Mouse (Mus musculus) embryonic facial prominence, embryonic 10.5 days (tissue): ENCODE data around the gene Hoxb9. TPM values are rescaled to one million over a fixed set of nuclear protein-coding genes. Genes with fewer than 3 reads are reported as not detected.

Source experiments
- DNase-seq: peaks from one replicate; pipeline ENCODE4 v3.0.0-alpha.2; 2017; ENCODE audit warnings: low spot score
- H3K27ac ChIP-seq: fragments of 300-500 bp; sonication (generic); replicated peaks from 2 replicates; pipeline ENCODE4 v1.5.1; 2016; ENCODE audit warnings: mild to moderate bottlenecking
- H3K27me3 ChIP-seq: fragments of 300-500 bp; sonication (generic); replicated peaks from 2 replicates; pipeline ENCODE4 v1.6.1; 2016; ENCODE audit warnings: low read depth, mild to moderate bottlenecking; ENCODE audit not compliant: poor library complexity, severe bottlenecking
- H3K36me3 ChIP-seq: fragments of 300-500 bp; sonication (generic); replicated peaks from 2 replicates; pipeline ENCODE4 v1.6.1; 2016; ENCODE audit warnings: mild to moderate bottlenecking, moderate library complexity
- H3K4me1 ChIP-seq: fragments of 300-500 bp; sonication (generic); 2 replicates; pipeline ENCODE4 v1.6.1; 2016
- H3K4me3 ChIP-seq: fragments of 300-500 bp; sonication (generic); 2 replicates; pipeline ENCODE4 v1.5.1; 2016; ENCODE audit warnings: mild to moderate bottlenecking, moderate library complexity
- H3K9me3 ChIP-seq: fragments of 300-500 bp; sonication (generic); 2 replicates; pipeline ENCODE4 v1.6.1; 2016; ENCODE audit warnings: mild to moderate bottlenecking
- WGBS: fragments of 180-500 bp; shearing (Covaris S2); methylation state at CpG from one replicate; pipeline ENCODE4 v1.1.7; 2016; 5-methylcytosine and 5-hydroxymethylcytosine counted together
- polyA plus RNA-seq: library from polyadenylated mRNA; unstranded; fragments of >200 nt; fragmentation: Nextera tagmentation; extraction: Ambion mirVana; gene quantifications from 2 replicates; pipeline ENCODE4 v1.2.1, GENCODE M21; 2016

The Hoxb9 gene
- polyA plus RNA-seq, 1 experiment from 2014 or later, result not detected

- no peak overlapping the region for H3K4me3 ChIP-seq
- H3K9me3 ChIP-seq, result no peaks in the 10 kb centered on the region
- no peak overlapping the region for H3K27ac ChIP-seq
- no peaks in the 10 kb centered on the region for H3K36me3 ChIP-seq
- WGBS, result 1% methylated on average over 9 of the region's 9 CpGs
- no peak for DNase-seq
- peaks cover 21% of the 10 kb centered on the region for H3K4me1 ChIP-seq
- peaks cover 100% of the 10 kb centered on the region for H3K27me3 ChIP-seq
Measured at GRCm38 (mm10) chr11:96299781-96300180, 28.5 kb downstream of the Hoxb9 start.

DNA sequence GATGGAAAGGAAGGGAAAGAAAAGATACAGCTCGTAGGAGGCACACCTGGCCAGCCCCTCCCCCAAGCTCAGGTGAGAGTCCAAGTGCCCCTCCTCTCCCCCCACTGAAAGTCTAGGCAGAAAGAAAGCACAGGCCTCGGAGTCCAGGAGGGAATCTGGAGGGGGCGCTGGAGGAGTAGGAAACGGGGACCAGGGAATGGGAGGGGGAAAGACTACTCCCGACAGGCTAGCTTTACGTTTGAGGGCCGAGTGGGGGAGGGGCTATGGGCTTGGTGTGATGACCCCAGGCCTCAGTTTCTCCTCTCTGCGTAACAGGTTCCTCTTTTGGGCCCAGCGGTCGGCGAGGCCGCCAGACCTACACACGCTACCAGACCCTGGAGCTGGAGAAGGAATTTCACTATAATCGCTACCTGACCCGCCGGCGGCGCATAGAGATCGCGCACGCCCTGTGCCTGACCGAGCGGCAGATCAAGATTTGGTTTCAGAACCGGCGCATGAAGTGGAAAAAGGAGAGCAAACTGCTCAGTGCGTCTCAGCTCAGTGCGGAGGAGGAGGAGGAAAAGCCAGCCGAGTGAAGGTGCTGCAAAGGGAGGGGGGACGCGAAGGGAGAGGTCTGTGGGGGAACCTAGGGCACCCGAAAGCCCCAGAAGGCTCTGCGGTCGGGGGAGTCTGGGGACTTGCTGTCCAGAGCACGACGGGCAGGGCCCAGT lies 29.3 kb downstream of the Hoxb9 start:
- peaks cover 21% of the 10 kb centered on the region for H3K4me1 ChIP-seq
- peaks cover 100% of the 10 kb centered on the region for H3K27me3 ChIP-seq
- H3K27ac ChIP-seq, result no peak overlapping the region
- H3K4me3 ChIP-seq, result 0 out of 2 replicates have a peak overlapping the region, but pooled peaks have one; percentile 2
- H3K9me3 ChIP-seq, result no peaks in the 10 kb centered on the region
- DNase-seq, result no peak
- 1% methylated on average over 35 of the region's 35 CpGs for WGBS
- no peaks in the 10 kb centered on the region for H3K36me3 ChIP-seq

DNA sequence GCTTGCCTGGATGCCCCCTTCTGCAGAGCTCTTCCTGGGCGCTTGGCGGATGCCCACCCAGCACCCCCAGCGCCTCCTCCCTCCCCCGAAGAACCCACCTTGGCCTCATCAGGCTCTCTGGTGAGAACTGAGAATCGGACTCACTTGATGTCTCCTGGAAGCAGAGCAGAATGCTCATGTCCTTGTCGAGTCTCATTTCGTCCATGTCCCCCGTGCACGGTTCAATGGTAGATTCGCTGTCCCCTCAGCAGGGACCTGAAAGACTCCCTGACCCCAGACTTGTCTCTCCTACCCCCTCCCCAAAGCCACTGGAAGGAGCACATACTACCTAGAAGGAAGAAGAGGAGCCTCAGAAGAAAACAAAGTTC lies 29.8 kb downstream of the Hoxb9 start:
- H3K9me3 ChIP-seq, result no peaks in the 10 kb centered on the region
- peaks cover 100% of the 10 kb centered on the region for H3K27me3 ChIP-seq
- H3K4me3 ChIP-seq, result 0 out of 2 replicates have a peak overlapping the region, but pooled peaks have one; percentile 2
- H3K27ac ChIP-seq, result no peak overlapping the region
- 2% methylated on average over 10 of the region's 10 CpGs for WGBS
- peaks cover 21% of the 10 kb centered on the region for H3K4me1 ChIP-seq
- no peaks in the 10 kb centered on the region for H3K36me3 ChIP-seq
- DNase-seq, result no peak

DNA sequence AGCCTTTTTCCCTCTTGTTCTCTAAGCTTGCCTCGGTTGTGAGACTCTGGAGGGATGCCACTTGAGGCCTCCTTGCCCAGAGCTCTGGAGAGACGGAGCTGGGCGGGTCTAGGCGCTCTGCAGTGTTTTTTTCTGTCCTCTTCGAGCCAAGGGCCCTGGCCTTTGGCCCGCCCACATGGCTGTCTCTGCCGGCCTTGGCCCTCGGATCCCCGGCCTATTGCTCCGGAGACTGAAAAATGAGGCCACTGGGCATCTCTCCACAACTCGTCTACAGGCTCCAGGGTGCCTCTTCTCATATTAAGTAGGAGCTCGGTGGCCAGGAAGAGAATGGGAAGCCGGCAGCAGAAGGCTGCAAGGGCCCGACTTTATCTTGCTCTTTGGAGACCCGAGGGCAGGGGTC lies 30.6 kb downstream of the Hoxb9 start:
- DNase-seq, result no peak
- H3K27me3 ChIP-seq, result peaks cover 100% of the 10 kb centered on the region
- no peaks in the 10 kb centered on the region for H3K9me3 ChIP-seq
- no peak overlapping the region for H3K27ac ChIP-seq
- H3K4me1 ChIP-seq, result peaks cover 21% of the 10 kb centered on the region
- H3K4me3 ChIP-seq, result no peak overlapping the region
- WGBS, result under 1% methylated on average over 15 of the region's 15 CpGs
- no peaks in the 10 kb centered on the region for H3K36me3 ChIP-seq

- H3K27me3 ChIP-seq, result peaks cover 100% of the 10 kb centered on the region
- no peaks in the 10 kb centered on the region for H3K36me3 ChIP-seq
- no peak for DNase-seq
- H3K27ac ChIP-seq, result no peak overlapping the region
- H3K4me1 ChIP-seq, result peaks cover 21% of the 10 kb centered on the region
- 4% methylated on average over 23 of the region's 23 CpGs for WGBS
- no peak overlapping the region for H3K4me3 ChIP-seq
- H3K9me3 ChIP-seq, result no peaks in the 10 kb centered on the region
Measured at GRCm38 (mm10) chr11:96302381-96303150, 31.3 kb downstream of the Hoxb9 start.

DNA sequence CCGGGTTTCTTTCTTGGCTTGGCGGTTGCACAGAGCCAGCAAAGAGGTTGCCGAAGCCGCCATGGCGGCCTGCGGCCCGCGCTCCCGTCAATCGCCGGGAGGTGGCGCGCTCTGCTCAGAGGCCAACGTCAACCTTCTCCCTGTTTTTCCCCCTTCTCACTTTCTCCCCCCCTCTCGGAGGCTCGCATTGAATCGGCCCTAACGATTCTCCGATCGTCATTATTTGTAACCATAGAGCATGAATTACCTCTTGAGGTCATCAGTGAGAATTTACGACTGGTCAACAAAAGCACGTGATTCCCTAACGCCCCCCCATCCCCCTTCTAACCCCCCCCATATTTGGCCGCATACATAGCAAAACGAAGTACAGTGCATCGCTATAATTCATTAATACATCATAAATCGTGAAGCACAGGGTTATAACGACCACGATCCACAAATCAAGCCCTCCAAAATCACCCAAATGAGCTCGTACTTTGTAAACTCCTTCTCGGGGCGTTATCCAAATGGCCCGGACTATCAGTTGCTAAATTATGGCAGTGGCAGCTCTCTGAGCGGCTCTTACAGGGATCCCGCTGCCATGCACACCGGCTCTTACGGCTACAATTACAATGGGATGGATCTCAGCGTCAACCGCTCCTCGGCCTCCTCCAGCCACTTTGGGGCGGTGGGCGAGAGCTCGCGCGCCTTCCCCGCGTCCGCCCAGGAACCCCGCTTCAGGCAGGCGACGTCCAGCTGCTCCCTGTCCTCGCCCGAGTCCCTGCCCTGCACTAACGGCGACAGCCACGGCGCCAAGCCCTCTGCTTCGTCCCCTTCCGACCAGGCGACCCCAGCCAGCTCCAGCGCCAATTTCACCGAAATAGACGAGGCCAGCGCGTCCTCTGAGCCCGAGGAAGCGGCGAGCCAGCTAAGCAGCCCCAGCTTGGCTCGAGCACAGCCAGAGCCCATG lies 32.2 kb downstream of the Hoxb9 start, which contains the start of gene Hoxb5:
Hoxb5 (plus strand) TSS at position 186 of the 949 bp plus-strand sequence.
- H3K4me1 ChIP-seq, result peaks cover 21% of the 10 kb centered on the region
- no peaks in the 10 kb centered on the region for H3K36me3 ChIP-seq
- 1% methylated on average over 69 of the region's 69 CpGs for WGBS
- no peak within 1 kb of the TSS for H3K27ac ChIP-seq
- H3K9me3 ChIP-seq, result no peaks in the 10 kb centered on the region
- H3K27me3 ChIP-seq, result peaks cover 100% of the 10 kb centered on the region
- H3K4me3 ChIP-seq, result peak within 1 kb of the TSS; percentile 27
- DNase-seq, result peak; percentile 89

- Histone ChIP-seq H3K27me3 (peaks cover 100% of the 10 kb centered on the region), H3K27ac (no peak overlapping the region), H3K9me3 (no peaks in the 10 kb centered on the region), H3K4me1 (peaks cover 16% of the 10 kb centered on the region), H3K4me3 (no peak overlapping the region), H3K36me3 (no peaks in the 10 kb centered on the region)
- WGBS, result 1% methylated on average over 38 of the region's 38 CpGs
- DNase-seq, result no peak
Measured at GRCm38 (mm10) chr11:96304381-96305195, 33.3 kb downstream of the Hoxb9 start.

GRCm38 (mm10) chr11:96305505-96306182 lies 34.4 kb downstream of the Hoxb9 start:
- H3K4me1 ChIP-seq, result peaks cover 11% of the 10 kb centered on the region
- WGBS, result 11% methylated on average over 6 of the region's 6 CpGs
- H3K4me3 ChIP-seq, result no peak overlapping the region
- no peaks in the 10 kb centered on the region for H3K9me3 ChIP-seq
- no peak for DNase-seq
- H3K27me3 ChIP-seq, result peaks cover 100% of the 10 kb centered on the region
- no peaks in the 10 kb centered on the region for H3K36me3 ChIP-seq
- no peak overlapping the region for H3K27ac ChIP-seq

GRCm38 (mm10) chr11:96306183-96306907 lies 35.1 kb downstream of the Hoxb9 start:
- H3K4me1 ChIP-seq, result peaks cover 7% of the 10 kb centered on the region
- H3K27ac ChIP-seq, result no peak overlapping the region
- H3K27me3 ChIP-seq, result peaks cover 100% of the 10 kb centered on the region
- no peak for DNase-seq
- no peaks in the 10 kb centered on the region for H3K9me3 ChIP-seq
- 5% methylated on average over 7 of the region's 7 CpGs for WGBS
- H3K4me3 ChIP-seq, result no peak overlapping the region
- H3K36me3 ChIP-seq, result no peaks in the 10 kb centered on the region

GRCm38 (mm10) chr11:96306908-96307269 lies 35.6 kb downstream of the Hoxb9 start:
- H3K36me3 ChIP-seq, result no peaks in the 10 kb centered on the region
- peaks cover 11% of the 10 kb centered on the region for H3K4me1 ChIP-seq
- no peak for DNase-seq
- WGBS, result 3% methylated on average over 13 of the region's 13 CpGs
- H3K27me3 ChIP-seq, result peaks cover 100% of the 10 kb centered on the region
- H3K9me3 ChIP-seq, result no peaks in the 10 kb centered on the region
- H3K4me3 ChIP-seq, result no peak overlapping the region
- H3K27ac ChIP-seq, result no peak overlapping the region

DNA sequence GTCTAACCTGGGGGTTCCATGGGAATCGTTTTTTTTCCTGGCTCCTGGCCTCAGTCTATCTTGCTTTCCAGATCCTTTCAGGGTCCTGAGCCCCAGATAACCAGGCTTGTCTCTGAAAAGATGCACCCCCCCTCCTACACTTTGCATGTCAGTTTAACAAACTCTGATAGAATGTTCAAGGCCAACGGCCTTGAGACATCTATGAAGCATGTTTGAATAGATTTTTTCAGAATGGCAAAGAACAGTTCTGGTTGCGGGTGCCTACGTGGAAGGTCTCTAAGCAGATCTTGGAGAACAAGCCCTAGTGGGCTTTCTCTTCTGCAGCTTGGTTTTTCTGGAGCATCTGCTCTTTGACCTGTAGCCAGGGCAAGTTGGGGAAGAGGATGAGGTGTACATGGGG lies 37.5 kb downstream of the Hoxb9 start:
- Histone ChIP-seq H3K27me3 (peaks cover 100% of the 10 kb centered on the region), H3K27ac (no peak overlapping the region), H3K4me3 (no peak overlapping the region), H3K36me3 (no peaks in the 10 kb centered on the region), H3K4me1 (peaks cover 8% of the 10 kb centered on the region; the same call in 1 of the 2 replicates), H3K9me3 (no peaks in the 10 kb centered on the region)
- WGBS, result 10% methylated on average over 4 of the region's 4 CpGs
- DNase-seq, result no peak
